15 mouse cellular contexts compared by ENCODE assay signal in genomic region chr12:52636920-52637319, GRCm38 (mm10).
DNase-seq lines count a peak whose midpoint lies in the region; ATAC-seq and TF ChIP-seq lines count a peak whose summit lies in the region.
"Had no signal": no experiment of that assay in that cellular context is flagged by ENCODE, and none has a peak within 500 bp of the region (broad histone marks: within the 10 kb centered on the region; RNA-seq: fewer than 3 reads in every experiment).

No protein-coding gene starts in this region.

- 0 out of 4 replicates have a peak, but pooled peaks cover 0 to 2% of the 10 kb centered on the region in 2 experiments for H3K36me3 ChIP-seq in MEL (ENCODE audit: control insufficient read depth in 1 of 2, insufficient read depth in 2 of 2, low read length in 2 of 2)
- H3K36me3 ChIP-seq in kidney, embryonic 16.5 days (ENCODE audit: insufficient read depth, low read length): no peaks in the 10 kb centered on the region
- H3K36me3 ChIP-seq: embryonic facial prominence, embryonic 15.5 days; forebrain, embryonic 15.5 days had no signal

- peaks cover 3 to 11% of the 10 kb centered on the region in 2 experiments for H3K4me1 ChIP-seq in MEL (ENCODE audit: control insufficient read depth in 1 of 2, insufficient read depth in 2 of 2, low read length in 2 of 2)
- peaks cover 19% of the 10 kb centered on the region for H3K4me1 ChIP-seq in embryonic fibroblast, embryonic 13.5 days (ENCODE audit: control insufficient read depth, insufficient read depth, low read length)
- H3K4me1 ChIP-seq in kidney, embryonic 16.5 days (ENCODE audit: insufficient read depth, low read length): 0 out of 2 replicates have a peak, but pooled peaks cover 14% of the 10 kb centered on the region
- H3K4me1 ChIP-seq: forebrain, embryonic 13.5 days had no signal

- no peak for TF ChIP-seq EP300 in MEL (IDR thresholded peaks at IDR 0.05; ENCODE audit: low read depth in 1 of 2, low read length in 2 of 2)

- no peak overlapping the region for H3K4me3 ChIP-seq in left cerebral cortex, adult 2 months
- H3K4me3 ChIP-seq in MEL (ENCODE audit: control insufficient read depth in 1 of 2, insufficient read depth in 1 of 2, low read depth in 2 of 2, low read length in 2 of 2): no peak overlapping the region
- no peak overlapping the region for H3K4me3 ChIP-seq in embryonic fibroblast, embryonic 13.5 days (ENCODE audit: insufficient read depth, low read length)
- H3K4me3 ChIP-seq in kidney, embryonic 16.5 days (ENCODE audit: low read length): no peak overlapping the region
- H3K4me3 ChIP-seq: forebrain, embryonic 13.5 days; forebrain, embryonic 15.5 days had no signal

- no peak for TF ChIP-seq RAD21 in MEL (IDR thresholded peaks at IDR 0.05; ENCODE audit: low read depth, low read length)

- peak overlapping the region; percentile 82; the same call in 1 of the 2 replicates for H3K27ac ChIP-seq in left cerebral cortex, adult 2 months
- no peak overlapping the region for H3K27ac ChIP-seq in MEL (ENCODE audit: control insufficient read depth, low read depth, low read length)
- peak overlapping the region; percentile 79 for H3K27ac ChIP-seq in embryonic fibroblast, embryonic 13.5 days (ENCODE audit: insufficient read depth, low read length)
- no peak overlapping the region for H3K27ac ChIP-seq in kidney, embryonic 16.5 days (ENCODE audit: low read length)
- H3K27ac ChIP-seq: embryonic facial prominence, embryonic 15.5 days; forebrain, embryonic 13.5 days; forebrain, embryonic 15.5 days had no signal

- no peak for TF ChIP-seq POLR2A in MEL (IDR thresholded peaks at IDR 0.05; ENCODE audit: control insufficient read depth in 1 of 2, insufficient read depth in 1 of 2, low read depth in 1 of 2, low read length in 2 of 2, poor library complexity in 1 of 2)
- TF ChIP-seq POLR2A in embryonic fibroblast, embryonic 13.5 days (IDR thresholded peaks at IDR 0.05; ENCODE audit: low read depth, low read length): no peak

- intact Hi-C loops in left cerebral cortex, adult 2 months (cut with DNase I): loop anchor here (2.0 to 10.0 kb wide), 5 partner anchors 32 to 598 kb away; partner anchors contain the start of gene Arhgap5

- ATAC-seq in kidney, embryonic 16.5 days (ENCODE audit: low FRiP score, low TSS enrichment): no peak
- ATAC-seq: activated CD4-positive, CD25-positive, alpha-beta regulatory T cell, adult 4 months; forebrain, embryonic 13.5 days; forebrain, embryonic 15.5 days; forebrain, postnatal 0 days had no signal

- TF ChIP-seq CTCF in left cerebral cortex, adult 2 months (IDR thresholded peaks at IDR 0.05): no peak
- TF ChIP-seq CTCF in MEL (IDR thresholded peaks at IDR 0.05 in 2 of 3, conservative IDR thresholded peaks at IDR 0.05 in 1 of 3; ENCODE audit: control insufficient read depth in 1 of 3, insufficient read depth in 1 of 3, low read depth in 2 of 3, low read length in 3 of 3, poor library complexity in 1 of 3, severe bottlenecking in 1 of 3): no peak
- TF ChIP-seq CTCF in embryonic fibroblast, embryonic 13.5 days (IDR thresholded peaks at IDR 0.05; ENCODE audit: borderline replicate concordance, insufficient read depth, low read length): no peak

- no peaks in the 10 kb centered on the region for H3K27me3 ChIP-seq in MEL (ENCODE audit: control insufficient read depth in 1 of 2, insufficient read depth in 2 of 2, low read length in 2 of 2)
- no peaks in the 10 kb centered on the region for H3K27me3 ChIP-seq in kidney, embryonic 16.5 days (ENCODE audit: insufficient read depth, low read length)
- H3K27me3 ChIP-seq: embryonic facial prominence, embryonic 15.5 days; forebrain, embryonic 13.5 days; forebrain, embryonic 15.5 days; Patski had no signal

- no peaks in the 10 kb centered on the region for H3K9me3 ChIP-seq in MEL (replicated peaks; ENCODE audit: insufficient read depth, low read length)
- no peaks in the 10 kb centered on the region for H3K9me3 ChIP-seq in kidney, embryonic 16.5 days (ENCODE audit: low read length)
- H3K9me3 ChIP-seq: embryonic facial prominence, embryonic 15.5 days; forebrain, embryonic 13.5 days; forebrain, embryonic 15.5 days had no signal

- H3K9ac ChIP-seq in MEL (ENCODE audit: control insufficient read depth, low read depth, low read length, poor library complexity, severe bottlenecking): no peak overlapping the region
- H3K9ac ChIP-seq in kidney, embryonic 16.5 days (replicated peaks; ENCODE audit: low read length): no peak overlapping the region
- H3K9ac ChIP-seq: embryonic facial prominence, embryonic 15.5 days; forebrain, embryonic 13.5 days; forebrain, embryonic 15.5 days; forebrain, postnatal 0 days had no signal

- DNase-seq in left cerebral cortex, adult 2 months (ENCODE audit: extremely low spot score in 1 of 2, low spot score in 2 of 2): no peak
- DNase-seq in left cerebral cortex, adult 8-10 months (ENCODE audit: low spot score in 2 of 2): no peak
- no peak for DNase-seq in MEL (ENCODE audit: low read depth, low spot score)
- DNase-seq in ovary, adult 18-20 months (ENCODE audit: low spot score): no peak
- no peak for DNase-seq in lung, postnatal 10 days
- DNase-seq: cerebellum, adult 11-12 months; cerebellum, adult 9-10 months had no signal

- no peaks in the 10 kb centered on the region for H3K79me2 ChIP-seq in MEL (ENCODE audit: control insufficient read depth, insufficient read depth, low read length, poor library complexity)

- H3K4me2 ChIP-seq in kidney, embryonic 16.5 days (replicated peaks; ENCODE audit: low read depth, low read length): no peak overlapping the region
- H3K4me2 ChIP-seq: forebrain, embryonic 13.5 days had no signal

- WGBS in kidney, embryonic 16.5 days: 95% methylated on average over 4 of the region's 4 CpGs

TF ChIP-seq in MEL, 35 proteins besides CTCF, POLR2A, EP300 and RAD21:
- TF ChIP-seq ELF1 (IDR thresholded peaks at IDR 0.05; ENCODE audit: low read depth, low read length) (no peak), TBP (IDR thresholded peaks at IDR 0.05; ENCODE audit: low read depth, low read length) (peak; percentile 94)
TF ChIP-seq in MEL: peak in this region for 1.

Comparison
In these comparisons a context has a peak if more than half of its experiments do, and no peak if none do; other contexts are left out.
1. H3K27ac ChIP-seq: peak in left cerebral cortex, adult 2 months (single experiment) and embryonic fibroblast, embryonic 13.5 days (single experiment); none in MEL (single experiment) and kidney, embryonic 16.5 days (single experiment).